Mouse (Mus musculus): ENCODE results near the gene Atoh7. TPM values are rescaled to one million over a fixed set of nuclear protein-coding genes. Genes with fewer than 3 reads are reported as not detected.

The Atoh7 gene
- polyA plus RNA-seq, 1 experiment: not detected

DNA sequence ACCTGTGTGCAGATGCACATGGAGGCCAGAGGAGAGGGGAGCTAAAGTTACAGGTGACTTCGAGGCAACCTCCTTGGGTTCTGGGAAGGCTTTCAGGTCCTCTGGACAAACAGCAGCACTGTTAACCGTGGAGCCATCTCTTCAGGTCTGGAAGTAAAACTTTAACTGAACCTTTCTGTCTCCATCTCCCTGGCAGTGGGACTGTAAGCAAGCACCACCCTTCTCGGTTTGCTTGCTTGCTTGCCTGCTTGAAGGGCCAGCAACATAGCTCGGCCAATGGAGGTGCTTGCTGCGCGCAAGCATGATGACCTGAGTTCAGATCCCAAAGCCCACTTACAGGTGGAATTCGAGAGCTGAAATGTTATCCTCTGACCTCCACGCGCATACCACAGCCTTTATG is 34.9 kb upstream of the Atoh7 start:
- Histone ChIP-seq H3K9ac (ENCODE audit: low read depth, poor library complexity, severe bottlenecking) (no peak overlapping the region), H3K4me1 (ENCODE audit: control insufficient read depth, insufficient read depth, low read length) (no peaks in the 10 kb centered on the region), H3K36me3 (ENCODE audit: control insufficient read depth, insufficient read depth, low read length, poor library complexity, severe bottlenecking) (no peaks in the 10 kb centered on the region), H3K27ac (ENCODE audit: insufficient read depth, low read length) (no peak overlapping the region), H3K9me3 (replicated peaks; ENCODE audit: control insufficient read depth, insufficient read depth, low read length, poor library complexity, severe bottlenecking) (no peaks in the 10 kb centered on the region), H3K4me3 (ENCODE audit: low read depth, low read length) (no peak overlapping the region), H3K27me3 (ENCODE audit: control insufficient read depth, insufficient read depth, low read length, poor library complexity, severe bottlenecking) (no peaks in the 10 kb centered on the region)
- TF ChIP-seq EP300 (IDR thresholded peaks at IDR 0.05; ENCODE audit: insufficient read depth, low read depth, low read length) (no peak), CTCF (IDR thresholded peaks at IDR 0.05; ENCODE audit: low read depth, low read length) (no peak), POLR2A (IDR thresholded peaks at IDR 0.05; ENCODE audit: insufficient read depth, low read length) (no peak)

- no peak overlapping the region for H3K9ac ChIP-seq (ENCODE audit: low read depth, poor library complexity, severe bottlenecking)
- no peak overlapping the region for H3K27ac ChIP-seq (ENCODE audit: insufficient read depth, low read length)
- no peak for TF ChIP-seq CTCF (IDR thresholded peaks at IDR 0.05; ENCODE audit: low read depth, low read length)
- TF ChIP-seq EP300 (IDR thresholded peaks at IDR 0.05; ENCODE audit: insufficient read depth, low read depth, low read length): no peak
- TF ChIP-seq POLR2A (IDR thresholded peaks at IDR 0.05; ENCODE audit: insufficient read depth, low read length): no peak
- H3K4me1 ChIP-seq (ENCODE audit: control insufficient read depth, insufficient read depth, low read length): no peaks in the 10 kb centered on the region
- no peaks in the 10 kb centered on the region for H3K27me3 ChIP-seq (ENCODE audit: control insufficient read depth, insufficient read depth, low read length, poor library complexity, severe bottlenecking)
- no peaks in the 10 kb centered on the region for H3K36me3 ChIP-seq (ENCODE audit: control insufficient read depth, insufficient read depth, low read length, poor library complexity, severe bottlenecking)
- no peak overlapping the region for H3K4me3 ChIP-seq (ENCODE audit: low read depth, low read length)
- no peaks in the 10 kb centered on the region for H3K9me3 ChIP-seq (replicated peaks; ENCODE audit: control insufficient read depth, insufficient read depth, low read length, poor library complexity, severe bottlenecking)
These were observed 33.9 kb upstream of the Atoh7 start for GRCm38 (mm10) chr10:63065561-63065960.

- no peaks in the 10 kb centered on the region for H3K36me3 ChIP-seq (ENCODE audit: control insufficient read depth, insufficient read depth, low read length, poor library complexity, severe bottlenecking)
- H3K27me3 ChIP-seq (ENCODE audit: control insufficient read depth, insufficient read depth, low read length, poor library complexity, severe bottlenecking): no peaks in the 10 kb centered on the region
- H3K9me3 ChIP-seq (replicated peaks; ENCODE audit: control insufficient read depth, insufficient read depth, low read length, poor library complexity, severe bottlenecking): no peaks in the 10 kb centered on the region
- H3K9ac ChIP-seq (ENCODE audit: low read depth, poor library complexity, severe bottlenecking): no peak overlapping the region
- H3K4me3 ChIP-seq (ENCODE audit: low read depth, low read length): no peak overlapping the region
- H3K4me1 ChIP-seq (ENCODE audit: control insufficient read depth, insufficient read depth, low read length): no peaks in the 10 kb centered on the region
- no peak for TF ChIP-seq EP300 (IDR thresholded peaks at IDR 0.05; ENCODE audit: insufficient read depth, low read depth, low read length)
- TF ChIP-seq CTCF (IDR thresholded peaks at IDR 0.05; ENCODE audit: low read depth, low read length): peak; percentile 79
- no peak overlapping the region for H3K27ac ChIP-seq (ENCODE audit: insufficient read depth, low read length)
These were observed 33.5 kb upstream of the Atoh7 start for GRCm38 (mm10) chr10:63065988-63066387.

GRCm38 (mm10) chr10:63086304-63086703 is 13.1 kb upstream of the Atoh7 start:
- no peak overlapping the region for H3K4me3 ChIP-seq (ENCODE audit: low read depth, low read length)
- peaks cover 2% of the 10 kb centered on the region; the same call in 1 of the 2 replicates for H3K27me3 ChIP-seq (ENCODE audit: control insufficient read depth, insufficient read depth, low read length, poor library complexity, severe bottlenecking)
- H3K9ac ChIP-seq (ENCODE audit: low read depth, poor library complexity, severe bottlenecking): no peak overlapping the region
- H3K27ac ChIP-seq (ENCODE audit: insufficient read depth, low read length): no peak overlapping the region
- peaks cover 3% of the 10 kb centered on the region for H3K4me1 ChIP-seq (ENCODE audit: control insufficient read depth, insufficient read depth, low read length)
- H3K9me3 ChIP-seq (replicated peaks; ENCODE audit: control insufficient read depth, insufficient read depth, low read length, poor library complexity, severe bottlenecking): no peaks in the 10 kb centered on the region
- no peaks in the 10 kb centered on the region for H3K36me3 ChIP-seq (ENCODE audit: control insufficient read depth, insufficient read depth, low read length, poor library complexity, severe bottlenecking)
- TF ChIP-seq CTCF (IDR thresholded peaks at IDR 0.05; ENCODE audit: low read depth, low read length) (no peak), EP300 (IDR thresholded peaks at IDR 0.05; ENCODE audit: insufficient read depth, low read depth, low read length) (no peak), POLR2A (IDR thresholded peaks at IDR 0.05; ENCODE audit: insufficient read depth, low read length) (no peak)

- Histone ChIP-seq H3K4me3 (ENCODE audit: low read depth, low read length) (no peak overlapping the region; the same call in 1 of the 2 replicates), H3K9me3 (replicated peaks; ENCODE audit: control insufficient read depth, insufficient read depth, low read length, poor library complexity, severe bottlenecking) (no peaks in the 10 kb centered on the region), H3K27me3 (ENCODE audit: control insufficient read depth, insufficient read depth, low read length, poor library complexity, severe bottlenecking) (peaks cover 2% of the 10 kb centered on the region; the same call in 1 of the 2 replicates), H3K4me1 (ENCODE audit: control insufficient read depth, insufficient read depth, low read length) (peaks cover 3% of the 10 kb centered on the region), H3K36me3 (ENCODE audit: control insufficient read depth, insufficient read depth, low read length, poor library complexity, severe bottlenecking) (no peaks in the 10 kb centered on the region), H3K9ac (ENCODE audit: low read depth, poor library complexity, severe bottlenecking) (peak overlapping the region; percentile 25), H3K27ac (ENCODE audit: insufficient read depth, low read length) (no peak overlapping the region)
- TF ChIP-seq POLR2A (IDR thresholded peaks at IDR 0.05; ENCODE audit: insufficient read depth, low read length) (no peak), CTCF (IDR thresholded peaks at IDR 0.05; ENCODE audit: low read depth, low read length) (no peak), EP300 (IDR thresholded peaks at IDR 0.05; ENCODE audit: insufficient read depth, low read depth, low read length) (no peak)
These were observed 10.2 kb upstream of the Atoh7 start for GRCm38 (mm10) chr10:63089103-63089757.

- no peak overlapping the region for H3K27ac ChIP-seq (ENCODE audit: insufficient read depth, low read length)
- TF ChIP-seq CTCF (IDR thresholded peaks at IDR 0.05; ENCODE audit: low read depth, low read length) (no peak), EP300 (IDR thresholded peaks at IDR 0.05; ENCODE audit: insufficient read depth, low read depth, low read length) (no peak), POLR2A (IDR thresholded peaks at IDR 0.05; ENCODE audit: insufficient read depth, low read length) (no peak)
- H3K4me3 ChIP-seq (ENCODE audit: low read depth, low read length): peak overlapping the region; percentile 34
- no peaks in the 10 kb centered on the region for H3K9me3 ChIP-seq (replicated peaks; ENCODE audit: control insufficient read depth, insufficient read depth, low read length, poor library complexity, severe bottlenecking)
- peaks cover 3% of the 10 kb centered on the region for H3K4me1 ChIP-seq (ENCODE audit: control insufficient read depth, insufficient read depth, low read length)
- H3K9ac ChIP-seq (ENCODE audit: low read depth, poor library complexity, severe bottlenecking): peak overlapping the region; percentile 25
- 0 out of 2 replicates have a peak, but pooled peaks cover 2% of the 10 kb centered on the region for H3K27me3 ChIP-seq (ENCODE audit: control insufficient read depth, insufficient read depth, low read length, poor library complexity, severe bottlenecking)
- no peaks in the 10 kb centered on the region for H3K36me3 ChIP-seq (ENCODE audit: control insufficient read depth, insufficient read depth, low read length, poor library complexity, severe bottlenecking)
These were observed 9.5 kb upstream of the Atoh7 start for GRCm38 (mm10) chr10:63089758-63090571.
